Mouse (Mus musculus) embryonic fibroblast, embryonic 13.5 days (primary cell): Measurements from ENCODE around the gene Ppil2.

ENCODE experiments used
- CTCF ChIP-seq: IDR thresholded peaks from 2 replicates; pipeline ENCODE4 v1.5.1; 2011; ENCODE audit warnings: mild to moderate bottlenecking, control low read depth, low read length, moderate library complexity, borderline replicate concordance; ENCODE audit not compliant: insufficient read depth
- POLR2A ChIP-seq: IDR thresholded peaks from 2 replicates; pipeline ENCODE4 v1.6.1; 2011; ENCODE audit warnings: low read depth, mild to moderate bottlenecking, control low read depth, low read length, moderate library complexity

GRCm38 (mm10) chr16:17110771-17111743, at the start of gene Ppil2:
- TF ChIP-seq CTCF (no peak), POLR2A (peak; percentile 91)
